9 mouse cellular contexts compared by ENCODE assay signal in the genomic region with DNA sequence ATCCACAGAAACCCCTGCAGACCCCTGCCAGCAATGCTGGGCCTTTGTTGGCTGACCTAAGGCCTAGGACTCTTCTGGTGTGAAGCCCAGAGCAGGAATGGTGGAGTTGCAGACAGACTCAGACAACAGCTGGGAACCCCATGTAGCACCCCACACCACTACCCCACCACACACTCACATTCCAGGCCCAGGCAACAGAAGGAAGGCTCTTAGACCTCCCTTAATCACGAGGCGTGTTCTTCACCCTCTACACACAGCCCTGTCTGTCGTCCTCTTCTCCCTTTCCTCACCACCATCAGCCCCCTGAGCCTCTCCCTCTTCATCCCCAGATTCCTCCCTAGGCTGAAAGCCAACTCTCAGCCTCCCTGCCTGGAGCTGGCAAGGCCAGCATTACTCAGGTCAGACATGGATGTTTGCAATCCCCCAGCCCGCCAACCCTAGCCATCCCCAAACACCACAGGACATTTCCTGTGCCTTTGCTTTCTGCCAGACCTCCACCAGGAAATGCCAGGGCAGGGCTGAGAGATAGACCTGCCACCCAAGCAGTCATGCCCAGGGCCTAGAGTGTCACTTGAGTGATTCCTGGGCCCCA. TPM values are rescaled to one million over a fixed set of nuclear protein-coding genes. Genes with fewer than 3 reads are reported as not detected.
A peak's percentile ranks its signal among the peaks of the same experiment; 100 is the strongest.
DNase-seq lines count a peak whose midpoint lies in the region; ATAC-seq and TF ChIP-seq lines count a peak whose summit lies in the region.
"Had no signal": no experiment of that assay in that cellular context is flagged by ENCODE, and none has a peak within 500 bp of the region (broad histone marks: within the 10 kb centered on the region; RNA-seq: fewer than 3 reads in every experiment).

No protein-coding gene starts in this region.

- peak overlapping the region; percentile 30 for H3K9ac ChIP-seq in kidney, embryonic 16.5 days (replicated peaks; ENCODE audit: low read length)
- H3K9ac ChIP-seq in limb, embryonic 14.5 days (ENCODE audit: low read depth, low read length, severe bottlenecking) = no peak overlapping the region
- H3K9ac ChIP-seq in forebrain, embryonic 16.5 days (replicated peaks; ENCODE audit: low read depth, low read length) = no peak overlapping the region

- no peak overlapping the region for H3K4me2 ChIP-seq in kidney, embryonic 16.5 days (replicated peaks; ENCODE audit: low read depth, low read length)
- H3K4me2 ChIP-seq in limb, embryonic 14.5 days (replicated peaks; ENCODE audit: low read depth, low read length, severe bottlenecking) = no peak overlapping the region
- H3K4me2 ChIP-seq in forebrain, embryonic 16.5 days (ENCODE audit: low read length) = no peak overlapping the region

- H3K27ac ChIP-seq in kidney, embryonic 16.5 days (ENCODE audit: low read length) = peak overlapping the region; percentile 79
- H3K27ac ChIP-seq in brown adipose tissue, adult 24 weeks (replicated peaks; ENCODE audit: low read depth, low read length) = peak overlapping the region; percentile 45; the same call in 1 of the 2 replicates
- H3K27ac ChIP-seq in heart, embryonic 10.5 days = peak overlapping the region; percentile 19; the same call in 1 of the 2 replicates
- peak overlapping the region; percentile 21; the same call in 1 of the 2 replicates for H3K27ac ChIP-seq in limb, embryonic 14.5 days (replicated peaks; ENCODE audit: low read depth, low read length)
- no peak overlapping the region for H3K27ac ChIP-seq in forebrain, embryonic 16.5 days (ENCODE audit: low read length)

- H3K4me3 ChIP-seq in kidney, embryonic 16.5 days (ENCODE audit: low read length) = no peak overlapping the region
- no peak overlapping the region for H3K4me3 ChIP-seq in brown adipose tissue, adult 24 weeks (ENCODE audit: insufficient read depth, low read depth, low read length)
- no peak overlapping the region for H3K4me3 ChIP-seq in heart, embryonic 10.5 days
- H3K4me3 ChIP-seq in limb, embryonic 14.5 days (replicated peaks; ENCODE audit: low read length) = no peak overlapping the region
- H3K4me3 ChIP-seq in forebrain, embryonic 16.5 days (replicated peaks; ENCODE audit: low read length) = no peak overlapping the region

- peaks cover 23% of the 10 kb centered on the region for H3K27me3 ChIP-seq in kidney, embryonic 16.5 days (ENCODE audit: insufficient read depth, low read length)
- H3K27me3 ChIP-seq in heart, embryonic 10.5 days (ENCODE audit: insufficient read depth, poor library complexity, severe bottlenecking) = peaks cover 42% of the 10 kb centered on the region
- H3K27me3 ChIP-seq in limb, embryonic 14.5 days (ENCODE audit: control insufficient read depth, insufficient read depth, low read length) = peaks cover 22% of the 10 kb centered on the region
- peaks cover 32% of the 10 kb centered on the region for H3K27me3 ChIP-seq in forebrain, embryonic 16.5 days (replicated peaks; ENCODE audit: control insufficient read depth, insufficient read depth, low read length)

- peaks cover 40% of the 10 kb centered on the region for H3K36me3 ChIP-seq in kidney, embryonic 16.5 days (ENCODE audit: insufficient read depth, low read length)
- H3K36me3 ChIP-seq in heart, embryonic 10.5 days = peaks cover 50% of the 10 kb centered on the region
- H3K36me3 ChIP-seq in limb, embryonic 14.5 days (ENCODE audit: control insufficient read depth, insufficient read depth, low read length) = peaks cover 73% of the 10 kb centered on the region
- peaks cover 5% of the 10 kb centered on the region; the same call in 1 of the 2 replicates for H3K36me3 ChIP-seq in forebrain, embryonic 16.5 days (ENCODE audit: control insufficient read depth, insufficient read depth)

- no peaks in the 10 kb centered on the region for H3K9me3 ChIP-seq in kidney, embryonic 16.5 days (ENCODE audit: low read length)
- no peaks in the 10 kb centered on the region for H3K9me3 ChIP-seq in heart, embryonic 10.5 days
- no peaks in the 10 kb centered on the region for H3K9me3 ChIP-seq in limb, embryonic 14.5 days (ENCODE audit: control insufficient read depth, low read length)
- no peaks in the 10 kb centered on the region; the same call in 1 of the 2 replicates for H3K9me3 ChIP-seq in forebrain, embryonic 16.5 days (ENCODE audit: control insufficient read depth, low read length)

- DNase-seq in kidney, adult 9 months = no peak
- DNase-seq in heart, embryonic 10.5 days (ENCODE audit: low spot score) = no peak
- DNase-seq in limb, embryonic 14.5 days (ENCODE audit: low spot score) = no peak
- DNase-seq in adrenal gland, postnatal 10 days = no peak
- no peak for DNase-seq in spleen, postnatal 4 days (ENCODE audit: low spot score in 2 of 2)

- 63% methylated on average over 4 of the region's 4 CpGs for WGBS in kidney, embryonic 16.5 days
- 49% methylated on average over 4 of the region's 4 CpGs for WGBS in heart, embryonic 10.5 days
- WGBS in limb, embryonic 14.5 days = 54% methylated on average over 4 of the region's 4 CpGs
- 70% methylated on average over 4 of the region's 4 CpGs for WGBS in forebrain, embryonic 16.5 days

- TF ChIP-seq POLR2A in limb, embryonic 14.5 days (IDR thresholded peaks at IDR 0.05; ENCODE audit: borderline replicate concordance, extremely low read depth, insufficient read depth, insufficient read length) = no peak

- no peak for ATAC-seq in kidney, embryonic 16.5 days (ENCODE audit: low FRiP score, low TSS enrichment)
- ATAC-seq in limb, embryonic 14.5 days (ENCODE audit: low FRiP score, low read depth) = no peak
- ATAC-seq in forebrain, embryonic 16.5 days = no peak
- ATAC-seq: inflammation-experienced regulatory T-cells, adult 6 months had no signal

- H3K4me1 ChIP-seq in kidney, embryonic 16.5 days (ENCODE audit: insufficient read depth, low read length) = peaks cover 49% of the 10 kb centered on the region
- peaks cover 19% of the 10 kb centered on the region; the same call in 1 of the 2 replicates for H3K4me1 ChIP-seq in brown adipose tissue, adult 24 weeks (ENCODE audit: control insufficient read depth, insufficient read depth, insufficient read length, low read length)
- peaks cover 37% of the 10 kb centered on the region for H3K4me1 ChIP-seq in heart, embryonic 10.5 days
- H3K4me1 ChIP-seq in limb, embryonic 14.5 days (ENCODE audit: control insufficient read depth, insufficient read depth, low read length) = peaks cover 43% of the 10 kb centered on the region
- peaks cover 12% of the 10 kb centered on the region for H3K4me1 ChIP-seq in forebrain, embryonic 16.5 days (replicated peaks; ENCODE audit: control insufficient read depth, insufficient read depth, low read length)

RNA-seq across cellular contexts. Expression of a gene that starts 7.8 kb away (rescaled TPM):
- polyA plus RNA-seq in kidney, embryonic 16.5 days (2015; fragmentation: Nextera tagmentation; extraction: Ambion mirVana) = 16.1 and 16.2 TPM in 2 replicates
- polyA plus RNA-seq in brown adipose tissue, adult 24 weeks (2012; ENCODE audit: insufficient read depth, insufficient read length, missing spikeins) = 4.9 and 5.3 TPM in 2 replicates
- 1.9 and 2.1 TPM in 2 replicates for polyA plus RNA-seq in heart, embryonic 10.5 days (2016; fragmentation: Nextera tagmentation; extraction: Ambion mirVana)
- polyA plus RNA-seq in limb, embryonic 14.5 days (2012; rRNA removed) = 90.8 and 125 TPM in 2 replicates
- polyA plus RNA-seq in limb, embryonic 14.5 days (2014; fragmentation: Nextera tagmentation; extraction: Ambion mirVana) = 21.4 and 24.6 TPM in 2 replicates
- 10 to 100 TPM; 23.6 to 24.5 TPM for total RNA-seq in adrenal gland, postnatal 10 days (2021)
- 1.2 and 2.3 TPM in 2 replicates for polyA plus RNA-seq in forebrain, embryonic 16.5 days (2015; fragmentation: Nextera tagmentation; extraction: Ambion mirVana)

RNA-seq across cellular contexts. Expression of a gene that starts 17.1 kb away (rescaled TPM):
- polyA plus RNA-seq in kidney, embryonic 16.5 days (2015; fragmentation: Nextera tagmentation; extraction: Ambion mirVana) = 26.1 and 26.9 TPM in 2 replicates
- polyA plus RNA-seq in brown adipose tissue, adult 24 weeks (2012; ENCODE audit: insufficient read depth, insufficient read length, missing spikeins) = 10.4 and 13.2 TPM in 2 replicates
- polyA plus RNA-seq in heart, embryonic 10.5 days (2016; fragmentation: Nextera tagmentation; extraction: Ambion mirVana) = 24.0 and 29.0 TPM in 2 replicates
- 22.5 and 25.0 TPM in 2 replicates for polyA plus RNA-seq in limb, embryonic 14.5 days (2012; rRNA removed)
- 29.8 and 30.3 TPM in 2 replicates for polyA plus RNA-seq in limb, embryonic 14.5 days (2014; fragmentation: Nextera tagmentation; extraction: Ambion mirVana)
- total RNA-seq in adrenal gland, postnatal 10 days (2021) = 10 to 100 TPM; 13.5 to 18.1 TPM
- polyA plus RNA-seq in forebrain, embryonic 16.5 days (2015; fragmentation: Nextera tagmentation; extraction: Ambion mirVana) = 18.0 and 20.8 TPM in 2 replicates

RNA-seq across cellular contexts. Expression of a gene that starts 29.5 kb away (rescaled TPM):
- polyA plus RNA-seq in kidney, embryonic 16.5 days (2015; fragmentation: Nextera tagmentation; extraction: Ambion mirVana) = 28.2 and 28.4 TPM in 2 replicates
- polyA plus RNA-seq in brown adipose tissue, adult 24 weeks (2012; ENCODE audit: insufficient read depth, insufficient read length, missing spikeins) = 8.8 and 9.4 TPM in 2 replicates
- 26.8 and 28.0 TPM in 2 replicates for polyA plus RNA-seq in heart, embryonic 10.5 days (2016; fragmentation: Nextera tagmentation; extraction: Ambion mirVana)
- 30.0 and 46.6 TPM in 2 replicates for polyA plus RNA-seq in limb, embryonic 14.5 days (2012; rRNA removed)
- polyA plus RNA-seq in limb, embryonic 14.5 days (2014; fragmentation: Nextera tagmentation; extraction: Ambion mirVana) = 23.1 and 25.5 TPM in 2 replicates
- total RNA-seq in adrenal gland, postnatal 10 days (2021) = 10 to 100 TPM; 23.1 to 24.2 TPM
- 15.4 and 16.1 TPM in 2 replicates for polyA plus RNA-seq in forebrain, embryonic 16.5 days (2015; fragmentation: Nextera tagmentation; extraction: Ambion mirVana)

RNA-seq across cellular contexts. Expression of a gene that starts 32.1 kb away (rescaled TPM):
- 3.8 and 5.0 TPM in 2 replicates for polyA plus RNA-seq in kidney, embryonic 16.5 days (2015; fragmentation: Nextera tagmentation; extraction: Ambion mirVana)
- polyA plus RNA-seq in brown adipose tissue, adult 24 weeks (2012; ENCODE audit: insufficient read depth, insufficient read length, missing spikeins) = 5.3 and 6.1 TPM in 2 replicates
- 9.7 and 16.6 TPM in 2 replicates for polyA plus RNA-seq in heart, embryonic 10.5 days (2016; fragmentation: Nextera tagmentation; extraction: Ambion mirVana)
- polyA plus RNA-seq in limb, embryonic 14.5 days (2012; rRNA removed) = 3.4 and 3.9 TPM in 2 replicates
- 4.4 and 5.3 TPM in 2 replicates for polyA plus RNA-seq in limb, embryonic 14.5 days (2014; fragmentation: Nextera tagmentation; extraction: Ambion mirVana)
- total RNA-seq in adrenal gland, postnatal 10 days (2021) = 10 to 100 TPM; 25.2 to 27.8 TPM
- polyA plus RNA-seq in forebrain, embryonic 16.5 days (2015; fragmentation: Nextera tagmentation; extraction: Ambion mirVana) = 5.5 and 6.3 TPM in 2 replicates
